Mouse (Mus musculus) intestine, postnatal 0 days (tissue): ENCODE measurements around the gene Slc23a3. TPM values are rescaled to one million over a fixed set of nuclear protein-coding genes. Genes with fewer than 3 reads are reported as not detected.

Source experiments
- ATAC-seq: fragments of 200-750 bp; cut with Nextera tagmentation; 2 replicates; pipeline ENCODE4 v1.8.0; 2017; ENCODE audit warnings: mild to moderate bottlenecking, moderate TSS enrichment, moderate library complexity
- H3K27ac ChIP-seq: fragments of 300-500 bp; sonication (generic); 2 replicates; pipeline ENCODE4 v1.5.1; 2014; ENCODE audit warnings: mild to moderate bottlenecking, low read depth, low read length, moderate library complexity
- H3K27me3 ChIP-seq: fragments of 300-500 bp; sonication (generic); replicated peaks from 2 replicates; pipeline ENCODE4 v1.6.1; 2014; ENCODE audit warnings: low read length, mixed read lengths; ENCODE audit not compliant: control insufficient read depth, insufficient read depth
- H3K36me3 ChIP-seq: fragments of 300-500 bp; sonication (generic); 2 replicates; pipeline ENCODE4 v1.6.1; 2014; ENCODE audit warnings: mild to moderate bottlenecking, moderate library complexity; ENCODE audit not compliant: control insufficient read depth, insufficient read depth
- H3K4me1 ChIP-seq: fragments of 300-500 bp; sonication (generic); replicated peaks from 2 replicates; pipeline ENCODE4 v1.6.1; 2014; ENCODE audit warnings: antibody characterized with exemption, low read length, mixed read lengths; ENCODE audit not compliant: control insufficient read depth, insufficient read depth
- H3K4me2 ChIP-seq: fragments of 300-500 bp; sonication (generic); replicated peaks from 2 replicates; pipeline ENCODE4 v1.6.1; 2014; ENCODE audit warnings: low read depth, mild to moderate bottlenecking, moderate library complexity
- H3K4me3 ChIP-seq: fragments of 300-500 bp; sonication (generic); 2 replicates; pipeline ENCODE4 v1.5.1; 2014; ENCODE audit warnings: low read depth, low read length
- H3K9ac ChIP-seq: fragments of 300-500 bp; sonication (generic); 2 replicates; pipeline ENCODE4 v1.6.1; 2014; ENCODE audit warnings: mild to moderate bottlenecking, low read depth, low read length
- H3K9me3 ChIP-seq: fragments of 300-500 bp; sonication (generic); 2 replicates; pipeline ENCODE4 v1.6.1; 2016; ENCODE audit warnings: mixed run types; ENCODE audit not compliant: control insufficient read depth
- CTCF ChIP-seq: sonication (generic); IDR thresholded peaks from 2 replicates; pipeline ENCODE4 v1.5.1; 2016; ENCODE audit warnings: low read depth, mild to moderate bottlenecking, control low read depth, antibody characterized with exemption, moderate library complexity
- WGBS: fragments of 180-500 bp; shearing (Covaris S2); extraction: QIAGEN DNeasy Blood & Tissue Kit; methylation state at CpG from one replicate; pipeline ENCODE4 v1.1.7; 2014; 5-methylcytosine and 5-hydroxymethylcytosine counted together
- polyA plus RNA-seq: library from polyadenylated mRNA; unstranded; fragments of >200 nt; fragmentation: Nextera tagmentation; extraction: Ambion mirVana; gene quantifications from 2 replicates; pipeline ENCODE4 v1.2.1, GENCODE M21; 2015

Slc23a3 gene
- 2.5 and 3.2 TPM in 2 replicates for polyA plus RNA-seq

GRCm38 (mm10) chr1:75133421-75134207 is at the start of gene Slc23a3:
TSS of gene Slc23a3 (minus strand) at chr1:75133890.
- no peak for TF ChIP-seq CTCF
- no peaks in the 10 kb centered on the region for H3K9me3 ChIP-seq
- no peak within 1 kb of the TSS for H3K27ac ChIP-seq
- H3K36me3 ChIP-seq = peaks cover 35% of the 10 kb centered on the region
- H3K4me3 ChIP-seq = no peak within 1 kb of the TSS
- H3K4me2 ChIP-seq = no peak within 1 kb of the TSS
- WGBS = 38% methylated on average over 12 of the region's 12 CpGs
- no peaks in the 10 kb centered on the region for H3K27me3 ChIP-seq
- 0 out of 2 replicates have a peak, but pooled peaks have one; percentile 12 for ATAC-seq
- H3K9ac ChIP-seq = no peak within 1 kb of the TSS
- no peaks in the 10 kb centered on the region for H3K4me1 ChIP-seq

GRCm38 (mm10) chr1:75182160-75182559 is 48.5 kb upstream of the Slc23a3 start:
- peak; percentile 47 for TF ChIP-seq CTCF
- Histone ChIP-seq H3K36me3 (peaks cover 56% of the 10 kb centered on the region), H3K27ac (no peak overlapping the region), H3K4me1 (0 out of 2 replicates have a peak, but pooled peaks cover 2% of the 10 kb centered on the region), H3K4me3 (no peak overlapping the region), H3K27me3 (no peaks in the 10 kb centered on the region), H3K9ac (no peak overlapping the region), H3K9me3 (no peaks in the 10 kb centered on the region), H3K4me2 (no peak overlapping the region)
- ATAC-seq = no peak
- 78% methylated on average over 4 of the region's 4 CpGs for WGBS

GRCm38 (mm10) chr1:75181377-75181870 is 47.7 kb upstream of the Slc23a3 start:
- WGBS = 79% methylated on average over 4 of the region's 4 CpGs
- H3K9me3 ChIP-seq = no peaks in the 10 kb centered on the region
- no peak overlapping the region for H3K9ac ChIP-seq
- H3K27me3 ChIP-seq = no peaks in the 10 kb centered on the region
- 0 out of 2 replicates have a peak, but pooled peaks cover 2% of the 10 kb centered on the region for H3K4me1 ChIP-seq
- H3K36me3 ChIP-seq = peaks cover 51% of the 10 kb centered on the region
- no peak for ATAC-seq
- no peak overlapping the region for H3K4me2 ChIP-seq
- no peak overlapping the region for H3K4me3 ChIP-seq
- no peak for TF ChIP-seq CTCF
- H3K27ac ChIP-seq = no peak overlapping the region

- peak overlapping the region; percentile 98 for H3K4me2 ChIP-seq
- no peak for TF ChIP-seq CTCF
- peak overlapping the region; percentile 64; the same call in 1 of the 2 replicates for H3K27ac ChIP-seq
- peaks cover 50% of the 10 kb centered on the region for H3K36me3 ChIP-seq
- H3K27me3 ChIP-seq = no peaks in the 10 kb centered on the region
- no peaks in the 10 kb centered on the region for H3K9me3 ChIP-seq
- H3K4me3 ChIP-seq = 0 out of 2 replicates have a peak overlapping the region, but pooled peaks have one; percentile 60
- H3K4me1 ChIP-seq = 0 out of 2 replicates have a peak, but pooled peaks cover 2% of the 10 kb centered on the region
- 20% methylated on average over 6 of the region's 7 CpGs for WGBS
- 0 out of 2 replicates have a peak, but pooled peaks have one; percentile 20 for ATAC-seq
- H3K9ac ChIP-seq = no peak overlapping the region
Observed at GRCm38 (mm10) chr1:75180741-75181140, 47.1 kb upstream of the Slc23a3 start.

GRCm38 (mm10) chr1:75180105-75180590 is 46.5 kb upstream of the Slc23a3 start, which contains the start of gene Abcb6:
TSS of gene Abcb6 (minus strand) at chr1:75180392.
- 0 out of 2 replicates have a peak, but pooled peaks cover 2% of the 10 kb centered on the region for H3K4me1 ChIP-seq
- peak within 1 kb of the TSS; percentile 38 for H3K9ac ChIP-seq
- under 1% methylated on average over 31 of the region's 31 CpGs for WGBS
- peak within 1 kb of the TSS; percentile 64; the same call in 1 of the 2 replicates for H3K27ac ChIP-seq
- ATAC-seq = peak; percentile 87
- peak within 1 kb of the TSS; percentile 60 for H3K4me3 ChIP-seq
- no peaks in the 10 kb centered on the region for H3K9me3 ChIP-seq
- peak within 1 kb of the TSS; percentile 98 for H3K4me2 ChIP-seq
- H3K27me3 ChIP-seq = no peaks in the 10 kb centered on the region
- peaks cover 49% of the 10 kb centered on the region for H3K36me3 ChIP-seq
- TF ChIP-seq CTCF = no peak
